Mouse (Mus musculus) heart, adult 2 months (tissue): Measurements from ENCODE around the gene Pnkd.

ENCODE experiments used
- CTCF ChIP-seq: fragments of 200-600 bp; IDR thresholded peaks from 2 replicates; pipeline ENCODE4 v1.8.1; 2022; ENCODE audit warnings: antibody characterized with exemption, mild to moderate bottlenecking, moderate library complexity
- POLR2A ChIP-seq: fragments of 200-500 bp; IDR thresholded peaks from 2 replicates; pipeline ENCODE4 v1.6.1; 2011; ENCODE audit warnings: mild to moderate bottlenecking, low read depth, low read length, control low read depth; ENCODE audit not compliant: insufficient read depth

DNA sequence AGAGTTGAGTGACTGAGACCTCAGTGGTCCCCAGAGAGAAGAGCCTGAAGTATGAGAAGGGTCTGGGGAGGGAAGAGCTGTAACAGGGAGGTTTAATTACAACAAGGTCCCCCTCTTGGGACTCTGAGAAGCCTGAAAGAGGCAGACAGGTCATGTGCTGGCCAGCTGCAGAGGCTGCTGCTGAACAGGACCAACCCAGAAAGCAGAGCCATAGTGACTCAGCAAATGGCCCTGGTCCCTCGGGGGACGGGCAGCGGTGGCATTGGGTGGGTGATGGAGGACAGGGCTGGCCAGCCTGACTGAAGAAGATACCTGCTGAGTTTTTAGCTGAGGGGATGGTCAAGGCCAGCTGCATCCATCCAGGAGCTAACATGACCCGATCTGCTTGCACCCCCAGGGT, 91.7 kb downstream of the Pnkd start:
- TF ChIP-seq CTCF (no peak), POLR2A (no peak)
